Mouse (Mus musculus) fat pad, adult 2 months (tissue): ENCODE results near the gene Cs.

Experiments used
- DNase-seq: peaks from one replicate; pipeline ENCODE4 v3.0.0-alpha.2; 2011; ENCODE audit warnings: low read depth, low spot score; ENCODE audit errors: extremely low read depth

Cs gene

GRCm38 (mm10) chr10:128403931-128404330 lies 66.4 kb downstream of the Cs start:
- no peak for DNase-seq

- no peak for DNase-seq
Observed at GRCm38 (mm10) chr10:128408591-128409535, 71.3 kb downstream of the Cs start.

- DNase-seq, result peak; percentile 86
Observed at GRCm38 (mm10) chr10:128409692-128410559, 72.4 kb downstream of the Cs start.

GRCm38 (mm10) chr10:128410560-128410845 lies 73.0 kb downstream of the Cs start:
- DNase-seq, result no peak

GRCm38 (mm10) chr10:128411211-128412054 lies 73.9 kb downstream of the Cs start, which contains the start of the genes Nabp2 and Rnf41:
TSS of gene Nabp2 (minus strand) at chr10:128411492.
TSS of gene Rnf41 (plus strand) at chr10:128411657.
- DNase-seq, result peak; percentile 61

GRCm38 (mm10) chr10:128412055-128412381 lies 74.5 kb downstream of the Cs start:
- DNase-seq, result no peak
